Mouse (Mus musculus) forebrain, embryonic 13.5 days (tissue): Measurements from ENCODE around the gene Slc22a16. TPM values are rescaled to one million over a fixed set of nuclear protein-coding genes. Genes with fewer than 3 reads are reported as not detected.

ENCODE experiments used
- ATAC-seq: fragments of 200-750 bp; cut with Nextera tagmentation; 2 replicates; pipeline ENCODE4 v1.8.0; 2017
- H3K27ac ChIP-seq: fragments of 300-500 bp; sonication (generic); 2 replicates; pipeline ENCODE4 v1.5.1; 2015; ENCODE audit warnings: inconsistent platforms, mild to moderate bottlenecking, moderate library complexity
- H3K27me3 ChIP-seq: fragments of 300-500 bp; sonication (generic); 2 replicates; pipeline ENCODE4 v1.6.1; 2015; ENCODE audit warnings: mild to moderate bottlenecking, inconsistent platforms
- H3K36me3 ChIP-seq: fragments of 300-500 bp; sonication (generic); 2 replicates; pipeline ENCODE4 v1.6.1; 2015; ENCODE audit warnings: mild to moderate bottlenecking, inconsistent platforms; ENCODE audit not compliant: poor library complexity, severe bottlenecking
- H3K4me1 ChIP-seq: fragments of 300-500 bp; sonication (generic); 2 replicates; pipeline ENCODE4 v1.6.1; 2015; ENCODE audit warnings: inconsistent platforms
- H3K4me2 ChIP-seq: fragments of 300-500 bp; sonication (generic); 2 replicates; pipeline ENCODE4 v1.6.1; 2015; ENCODE audit warnings: inconsistent platforms, mild to moderate bottlenecking, moderate library complexity
- H3K4me3 ChIP-seq: fragments of 300-500 bp; sonication (generic); 2 replicates; pipeline ENCODE4 v1.5.1; 2015; ENCODE audit warnings: mild to moderate bottlenecking, inconsistent platforms
- H3K9ac ChIP-seq: fragments of 300-500 bp; sonication (generic); 2 replicates; pipeline ENCODE4 v1.6.1; 2015; ENCODE audit warnings: mild to moderate bottlenecking, inconsistent platforms
- H3K9me3 ChIP-seq: fragments of 300-500 bp; sonication (generic); replicated peaks from 2 replicates; pipeline ENCODE4 v1.6.1; 2016; ENCODE audit warnings: inconsistent platforms
- WGBS: fragments of 180-500 bp; shearing (Covaris S2); methylation state at CpG from one replicate; pipeline ENCODE4 v1.1.7; 2015; 5-methylcytosine and 5-hydroxymethylcytosine counted together
- polyA plus RNA-seq: library from polyadenylated mRNA; unstranded; fragments of >200 nt; fragmentation: Nextera tagmentation; extraction: Ambion mirVana; gene quantifications from 2 replicates; pipeline ENCODE4 v1.2.1, GENCODE M21; 2015

Gene Slc22a16
- polyA plus RNA-seq, 1 experiment from 2014 or later, result not detected

- 67% methylated on average over 1 of the region's 1 CpGs for WGBS
- no peak overlapping the region for H3K4me2 ChIP-seq
- no peaks in the 10 kb centered on the region for H3K27me3 ChIP-seq
- ATAC-seq, result no peak
- H3K9me3 ChIP-seq, result 0 out of 2 replicates have a peak, but pooled peaks cover 4% of the 10 kb centered on the region
- H3K36me3 ChIP-seq, result no peaks in the 10 kb centered on the region
- no peak overlapping the region for H3K9ac ChIP-seq
- no peak overlapping the region for H3K4me3 ChIP-seq
- no peaks in the 10 kb centered on the region for H3K4me1 ChIP-seq
- H3K27ac ChIP-seq, result no peak overlapping the region
These were observed 75.2 kb downstream of the Slc22a16 start for GRCm38 (mm10) chr10:40645346-40645745.

GRCm38 (mm10) chr10:40648776-40649175 is 78.6 kb downstream of the Slc22a16 start:
- Histone ChIP-seq H3K9ac (no peak overlapping the region), H3K4me2 (no peak overlapping the region), H3K27me3 (no peaks in the 10 kb centered on the region), H3K27ac (no peak overlapping the region), H3K4me1 (peaks cover 17% of the 10 kb centered on the region), H3K4me3 (no peak overlapping the region), H3K9me3 (0 out of 2 replicates have a peak, but pooled peaks cover 4% of the 10 kb centered on the region), H3K36me3 (no peaks in the 10 kb centered on the region)
- no peak for ATAC-seq
- WGBS, result 82% methylated on average over 12 of the region's 12 CpGs

GRCm38 (mm10) chr10:40649634-40650033 is 79.5 kb downstream of the Slc22a16 start:
- Histone ChIP-seq H3K4me2 (no peak overlapping the region), H3K9me3 (0 out of 2 replicates have a peak, but pooled peaks cover 4% of the 10 kb centered on the region), H3K27me3 (no peaks in the 10 kb centered on the region), H3K27ac (no peak overlapping the region), H3K4me1 (peaks cover 21% of the 10 kb centered on the region), H3K4me3 (no peak overlapping the region), H3K9ac (no peak overlapping the region), H3K36me3 (no peaks in the 10 kb centered on the region)
- WGBS, result 36% methylated on average over 4 of the region's 4 CpGs
- ATAC-seq, result no peak

GRCm38 (mm10) chr10:40651676-40652075 is 81.5 kb downstream of the Slc22a16 start:
- 64% methylated on average over 2 of the region's 2 CpGs for WGBS
- Histone ChIP-seq H3K36me3 (no peaks in the 10 kb centered on the region), H3K9me3 (no peaks in the 10 kb centered on the region)

More at GRCm38 (mm10) chr10:40651676-40652075, 81.5 kb downstream of the Slc22a16 start:
- H3K27me3 ChIP-seq, result no peaks in the 10 kb centered on the region
- no peak for ATAC-seq
- no peak overlapping the region for H3K4me2 ChIP-seq
- peaks cover 21% of the 10 kb centered on the region for H3K4me1 ChIP-seq
- no peak overlapping the region for H3K9ac ChIP-seq
- no peak overlapping the region for H3K27ac ChIP-seq
- H3K4me3 ChIP-seq, result no peak overlapping the region

Other genes starting within 250 kb of the Slc22a16 start
- 11.2 and 11.3 TPM in 2 replicates for gene Cdk19, start 230.8 kb upstream of the Slc22a16 start, polyA plus RNA-seq
- gene Ddo, start 59.7 kb downstream of the Slc22a16 start, polyA plus RNA-seq, result 0.25 and 0.44 TPM in 2 replicates
- gene Mettl24, start 112.9 kb downstream of the Slc22a16 start, polyA plus RNA-seq, result 0.21 and 0.34 TPM in 2 replicates